Mouse (Mus musculus): ENCODE results near the gene Pif1. TPM values are rescaled to one million over a fixed set of nuclear protein-coding genes. Genes with fewer than 3 reads are reported as not detected.

The Pif1 gene
- polyA plus RNA-seq, 1 experiment from 2014 or later: 9.5 TPM

GRCm38 (mm10) chr9:65547111-65547510, 39.8 kb upstream of the Pif1 start:
- H3K36me3 ChIP-seq (ENCODE audit: control insufficient read depth, insufficient read depth, low read length): no peaks in the 10 kb centered on the region
- no peak overlapping the region for H3K27ac ChIP-seq (ENCODE audit: low read depth, low read length)
- no peak for ATAC-seq (replicated peaks; ENCODE audit: insufficient number of reproducible peaks, low FRiP score, low TSS enrichment)
- no peaks in the 10 kb centered on the region for H3K27me3 ChIP-seq (ENCODE audit: control insufficient read depth, insufficient read depth, low read length)
- no peak overlapping the region for H3K9ac ChIP-seq (ENCODE audit: low read depth, low read length)
- no peaks in the 10 kb centered on the region for H3K9me3 ChIP-seq (replicated peaks; ENCODE audit: control insufficient read depth, low read length)
- WGBS (ENCODE audit: insufficient replicate concordance): 70% methylated on average over 5 of the region's 5 CpGs
- no peak overlapping the region for H3K4me2 ChIP-seq
- H3K4me1 ChIP-seq (ENCODE audit: control insufficient read depth, insufficient read depth, low read length): peaks cover 49% of the 10 kb centered on the region
- no peak overlapping the region for H3K4me3 ChIP-seq (ENCODE audit: low read depth, low read length)

GRCm38 (mm10) chr9:65547844-65548243, 39.1 kb upstream of the Pif1 start:
- no peak overlapping the region for H3K4me3 ChIP-seq (ENCODE audit: low read depth, low read length)
- H3K4me2 ChIP-seq: no peak overlapping the region
- ATAC-seq (replicated peaks; ENCODE audit: insufficient number of reproducible peaks, low FRiP score, low TSS enrichment): no peak
- no peaks in the 10 kb centered on the region for H3K27me3 ChIP-seq (ENCODE audit: control insufficient read depth, insufficient read depth, low read length)
- H3K36me3 ChIP-seq (ENCODE audit: control insufficient read depth, insufficient read depth, low read length): no peaks in the 10 kb centered on the region
- no peak overlapping the region for H3K27ac ChIP-seq (ENCODE audit: low read depth, low read length)
- no peaks in the 10 kb centered on the region for H3K9me3 ChIP-seq (replicated peaks; ENCODE audit: control insufficient read depth, low read length)
- peaks cover 44% of the 10 kb centered on the region for H3K4me1 ChIP-seq (ENCODE audit: control insufficient read depth, insufficient read depth, low read length)
- WGBS (ENCODE audit: insufficient replicate concordance): 67% methylated on average over 4 of the region's 4 CpGs
- H3K9ac ChIP-seq (ENCODE audit: low read depth, low read length): no peak overlapping the region

GRCm38 (mm10) chr9:65548311-65548710, 38.6 kb upstream of the Pif1 start:
- ATAC-seq (replicated peaks; ENCODE audit: insufficient number of reproducible peaks, low FRiP score, low TSS enrichment): no peak
- no peaks in the 10 kb centered on the region for H3K36me3 ChIP-seq (ENCODE audit: control insufficient read depth, insufficient read depth, low read length)
- no peak overlapping the region for H3K4me3 ChIP-seq (ENCODE audit: low read depth, low read length)
- no peaks in the 10 kb centered on the region for H3K27me3 ChIP-seq (ENCODE audit: control insufficient read depth, insufficient read depth, low read length)
- H3K9ac ChIP-seq (ENCODE audit: low read depth, low read length): no peak overlapping the region
- no peaks in the 10 kb centered on the region for H3K9me3 ChIP-seq (replicated peaks; ENCODE audit: control insufficient read depth, low read length)
- 80% methylated on average over 8 of the region's 8 CpGs for WGBS (ENCODE audit: insufficient replicate concordance)
- no peak overlapping the region for H3K4me2 ChIP-seq
- H3K4me1 ChIP-seq (ENCODE audit: control insufficient read depth, insufficient read depth, low read length): peaks cover 44% of the 10 kb centered on the region
- H3K27ac ChIP-seq (ENCODE audit: low read depth, low read length): no peak overlapping the region

- Histone ChIP-seq H3K4me3 (ENCODE audit: low read depth, low read length) (no peak overlapping the region), H3K36me3 (ENCODE audit: control insufficient read depth, insufficient read depth, low read length) (no peaks in the 10 kb centered on the region), H3K9me3 (replicated peaks; ENCODE audit: control insufficient read depth, low read length) (no peaks in the 10 kb centered on the region), H3K27me3 (ENCODE audit: control insufficient read depth, insufficient read depth, low read length) (no peaks in the 10 kb centered on the region), H3K9ac (ENCODE audit: low read depth, low read length) (no peak overlapping the region), H3K27ac (ENCODE audit: low read depth, low read length) (no peak overlapping the region), H3K4me2 (no peak overlapping the region), H3K4me1 (ENCODE audit: control insufficient read depth, insufficient read depth, low read length) (peaks cover 44% of the 10 kb centered on the region)
- ATAC-seq (replicated peaks; ENCODE audit: insufficient number of reproducible peaks, low FRiP score, low TSS enrichment): no peak
- 85% methylated on average over 3 of the region's 3 CpGs for WGBS (ENCODE audit: insufficient replicate concordance)
Observed at GRCm38 (mm10) chr9:65549139-65549538, 37.8 kb upstream of the Pif1 start.

GRCm38 (mm10) chr9:65549643-65550042, 37.3 kb upstream of the Pif1 start:
- 75% methylated on average over 5 of the region's 5 CpGs for WGBS (ENCODE audit: insufficient replicate concordance)
- H3K9ac ChIP-seq (ENCODE audit: low read depth, low read length): no peak overlapping the region
- H3K4me2 ChIP-seq: no peak overlapping the region
- peaks cover 49% of the 10 kb centered on the region for H3K4me1 ChIP-seq (ENCODE audit: control insufficient read depth, insufficient read depth, low read length)
- H3K27ac ChIP-seq (ENCODE audit: low read depth, low read length): no peak overlapping the region
- H3K9me3 ChIP-seq (replicated peaks; ENCODE audit: control insufficient read depth, low read length): no peaks in the 10 kb centered on the region
- no peak for ATAC-seq (replicated peaks; ENCODE audit: insufficient number of reproducible peaks, low FRiP score, low TSS enrichment)
- H3K4me3 ChIP-seq (ENCODE audit: low read depth, low read length): no peak overlapping the region
- H3K27me3 ChIP-seq (ENCODE audit: control insufficient read depth, insufficient read depth, low read length): no peaks in the 10 kb centered on the region
- no peaks in the 10 kb centered on the region for H3K36me3 ChIP-seq (ENCODE audit: control insufficient read depth, insufficient read depth, low read length)

GRCm38 (mm10) chr9:65550079-65550831, 36.7 kb upstream of the Pif1 start:
- Histone ChIP-seq H3K9ac (ENCODE audit: low read depth, low read length) (peak overlapping the region; percentile 65), H3K36me3 (ENCODE audit: control insufficient read depth, insufficient read depth, low read length) (no peaks in the 10 kb centered on the region), H3K27ac (ENCODE audit: low read depth, low read length) (peak overlapping the region; percentile 92), H3K4me2 (no peak overlapping the region), H3K4me1 (ENCODE audit: control insufficient read depth, insufficient read depth, low read length) (peaks cover 51% of the 10 kb centered on the region), H3K4me3 (ENCODE audit: low read depth, low read length) (no peak overlapping the region), H3K9me3 (replicated peaks; ENCODE audit: control insufficient read depth, low read length) (no peaks in the 10 kb centered on the region), H3K27me3 (ENCODE audit: control insufficient read depth, insufficient read depth, low read length) (no peaks in the 10 kb centered on the region)
- no peak for ATAC-seq (replicated peaks; ENCODE audit: insufficient number of reproducible peaks, low FRiP score, low TSS enrichment)
- 27% methylated on average over 7 of the region's 7 CpGs for WGBS (ENCODE audit: insufficient replicate concordance)

- Histone ChIP-seq H3K4me2 (no peak overlapping the region), H3K36me3 (ENCODE audit: control insufficient read depth, insufficient read depth, low read length) (no peaks in the 10 kb centered on the region), H3K27me3 (ENCODE audit: control insufficient read depth, insufficient read depth, low read length) (no peaks in the 10 kb centered on the region), H3K9ac (ENCODE audit: low read depth, low read length) (peak overlapping the region; percentile 65), H3K4me3 (ENCODE audit: low read depth, low read length) (no peak overlapping the region), H3K9me3 (replicated peaks; ENCODE audit: control insufficient read depth, low read length) (no peaks in the 10 kb centered on the region), H3K27ac (ENCODE audit: low read depth, low read length) (peak overlapping the region; percentile 92), H3K4me1 (ENCODE audit: control insufficient read depth, insufficient read depth, low read length) (peaks cover 50% of the 10 kb centered on the region)
- ATAC-seq (replicated peaks; ENCODE audit: insufficient number of reproducible peaks, low FRiP score, low TSS enrichment): peak; percentile 57; the same call in 1 of the 2 replicates
- WGBS (ENCODE audit: insufficient replicate concordance): 1% methylated on average over 5 of the region's 5 CpGs
Observed at GRCm38 (mm10) chr9:65551035-65551434, 35.9 kb upstream of the Pif1 start.

- 79% methylated on average over 5 of the region's 5 CpGs for WGBS (ENCODE audit: insufficient replicate concordance)
- Histone ChIP-seq H3K9ac (ENCODE audit: low read depth, low read length) (no peak overlapping the region), H3K9me3 (replicated peaks; ENCODE audit: control insufficient read depth, low read length) (no peaks in the 10 kb centered on the region), H3K4me3 (ENCODE audit: low read depth, low read length) (no peak overlapping the region), H3K36me3 (ENCODE audit: control insufficient read depth, insufficient read depth, low read length) (no peaks in the 10 kb centered on the region), H3K27me3 (ENCODE audit: control insufficient read depth, insufficient read depth, low read length) (no peaks in the 10 kb centered on the region), H3K27ac (ENCODE audit: low read depth, low read length) (no peak overlapping the region), H3K4me1 (ENCODE audit: control insufficient read depth, insufficient read depth, low read length) (peaks cover 39% of the 10 kb centered on the region), H3K4me2 (no peak overlapping the region)
- ATAC-seq (replicated peaks; ENCODE audit: insufficient number of reproducible peaks, low FRiP score, low TSS enrichment): no peak
Observed at GRCm38 (mm10) chr9:65552141-65552540, 34.8 kb upstream of the Pif1 start.

GRCm38 (mm10) chr9:65552711-65553110, 34.2 kb upstream of the Pif1 start:
- WGBS (ENCODE audit: insufficient replicate concordance): 92% methylated on average over 2 of the region's 2 CpGs
- Histone ChIP-seq H3K4me2 (no peak overlapping the region), H3K4me3 (ENCODE audit: low read depth, low read length) (no peak overlapping the region), H3K27ac (ENCODE audit: low read depth, low read length) (no peak overlapping the region), H3K36me3 (ENCODE audit: control insufficient read depth, insufficient read depth, low read length) (no peaks in the 10 kb centered on the region), H3K9me3 (replicated peaks; ENCODE audit: control insufficient read depth, low read length) (no peaks in the 10 kb centered on the region), H3K4me1 (ENCODE audit: control insufficient read depth, insufficient read depth, low read length) (peaks cover 37% of the 10 kb centered on the region), H3K9ac (ENCODE audit: low read depth, low read length) (no peak overlapping the region), H3K27me3 (ENCODE audit: control insufficient read depth, insufficient read depth, low read length) (no peaks in the 10 kb centered on the region)
- ATAC-seq (replicated peaks; ENCODE audit: insufficient number of reproducible peaks, low FRiP score, low TSS enrichment): no peak

All from heart, embryonic 11.5 days (tissue).